Mouse (Mus musculus): Measurements from ENCODE around the gene Spata25.

DNA sequence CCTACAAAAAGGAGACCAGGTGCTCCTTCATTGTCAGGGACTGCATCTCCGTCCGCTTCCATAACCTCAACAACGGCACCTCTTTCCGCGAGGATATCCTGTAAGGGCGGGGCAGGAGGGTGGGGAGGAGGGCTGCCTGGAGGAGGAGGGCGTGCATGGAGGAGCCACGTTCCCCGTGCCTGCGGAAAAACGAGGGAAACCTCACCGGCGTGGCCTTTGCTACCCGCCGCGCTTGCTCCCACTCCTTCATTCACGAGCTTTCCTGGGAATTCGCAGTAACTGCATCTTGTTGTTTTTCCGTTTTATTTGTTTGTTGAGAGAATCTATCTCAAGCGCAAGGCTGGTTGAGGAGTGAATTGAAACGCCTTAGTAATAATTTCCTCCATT lies 23.0 kb downstream of the Spata25 start:
- TF ChIP-seq POLR2A (IDR thresholded peaks at IDR 0.05; ENCODE audit: insufficient read length, low read depth) (no peak), MYOD1 (IDR thresholded peaks at IDR 0.05; ENCODE audit: control insufficient read depth in 1 of 3, insufficient read length in 2 of 3, low read depth in 2 of 3) (no peak), E2F4 (IDR thresholded peaks at IDR 0.05; ENCODE audit: insufficient read depth) (no peak), POLR2AphosphoS2 (IDR thresholded peaks at IDR 0.05; ENCODE audit: insufficient read length, low read depth) (no peak), TCF12 (IDR thresholded peaks at IDR 0.05; ENCODE audit: insufficient read depth, poor library complexity, severe bottlenecking) (no peak)
